Mouse (Mus musculus) large intestine, adult 2 months (tissue): ENCODE results near the gene Galnt17. TPM values are rescaled to one million over a fixed set of nuclear protein-coding genes. Genes with fewer than 3 reads are reported as not detected.

Source experiments
- DNase-seq: peaks from one replicate; pipeline ENCODE4 v3.0.0-alpha.2; 2012; ENCODE audit warnings: low read depth, low spot score
- WGBS: fragments of 180-500 bp; shearing (Covaris S2); methylation state at CpG from one replicate; pipeline ENCODE4 v1.1.7; 2018; 5-methylcytosine and 5-hydroxymethylcytosine counted together
- polyA plus RNA-seq: library from polyadenylated mRNA; depleted of rRNA; stranded (reverse); fragments of >200 nt; gene quantifications from 2 replicates; pipeline ENCODE4 v1.2.3, GENCODE M21; 2012

Gene Galnt17
- polyA plus RNA-seq, 1 experiment, result 0.46 TPM

GRCm38 (mm10) chr5:131167366-131167765, 140.9 kb downstream of the Galnt17 start:
- DNase-seq, result no peak
- 79% methylated on average over 5 of the region's 5 CpGs for WGBS

- WGBS, result 72% methylated on average over 7 of the region's 7 CpGs
- no peak for DNase-seq
These were observed 142.6 kb downstream of the Galnt17 start for GRCm38 (mm10) chr5:131165681-131166080.

GRCm38 (mm10) chr5:131157866-131158265, 150.4 kb downstream of the Galnt17 start:
- 11% methylated on average over 4 of the region's 4 CpGs for WGBS
- DNase-seq, result no peak

GRCm38 (mm10) chr5:131156323-131156722, 152.0 kb downstream of the Galnt17 start:
- DNase-seq, result no peak
- 79% methylated on average over 3 of the region's 3 CpGs for WGBS

- 81% methylated on average over 4 of the region's 4 CpGs for WGBS
- DNase-seq, result no peak
These were observed 165.7 kb downstream of the Galnt17 start for GRCm38 (mm10) chr5:131142606-131143005.

GRCm38 (mm10) chr5:131134809-131135208, 173.5 kb downstream of the Galnt17 start:
- DNase-seq, result no peak

- DNase-seq, result no peak
- 77% methylated on average over 8 of the region's 8 CpGs for WGBS
These were observed 187.9 kb downstream of the Galnt17 start for GRCm38 (mm10) chr5:131120296-131120840.

- WGBS, result 66% methylated on average over 4 of the region's 4 CpGs
- no peak for DNase-seq
These were observed 188.4 kb downstream of the Galnt17 start for GRCm38 (mm10) chr5:131119896-131120295.

GRCm38 (mm10) chr5:131117391-131118040, 190.8 kb downstream of the Galnt17 start:
- WGBS, result 86% methylated on average over 5 of the region's 5 CpGs
- no peak for DNase-seq

GRCm38 (mm10) chr5:131113850-131114470, 194.3 kb downstream of the Galnt17 start:
- WGBS, result 70% methylated on average over 5 of the region's 5 CpGs
- DNase-seq, result no peak

- 81% methylated on average over 1 of the region's 1 CpGs for WGBS
These were observed 201.1 kb downstream of the Galnt17 start for GRCm38 (mm10) chr5:131107188-131107587.

GRCm38 (mm10) chr5:131096824-131097223, 211.5 kb downstream of the Galnt17 start:
- no peak for DNase-seq

More at GRCm38 (mm10) chr5:131107188-131107587, 201.1 kb downstream of the Galnt17 start:
- DNase-seq, result no peak

GRCm38 (mm10) chr5:131095635-131096034, 212.7 kb downstream of the Galnt17 start:
- no peak for DNase-seq
- 93% methylated on average over 1 of the region's 1 CpGs for WGBS

More at GRCm38 (mm10) chr5:131096824-131097223, 211.5 kb downstream of the Galnt17 start:
- 89% methylated on average over 4 of the region's 4 CpGs for WGBS

- 65% methylated on average over 1 of the region's 1 CpGs for WGBS
- no peak for DNase-seq
These were observed 213.5 kb downstream of the Galnt17 start for GRCm38 (mm10) chr5:131094771-131095170.

GRCm38 (mm10) chr5:131094138-131094537, 214.2 kb downstream of the Galnt17 start:
- 88% methylated on average over 6 of the region's 6 CpGs for WGBS
- DNase-seq, result no peak

- WGBS, result 61% methylated on average over 8 of the region's 8 CpGs
These were observed 218.4 kb downstream of the Galnt17 start for GRCm38 (mm10) chr5:131089876-131090275.

GRCm38 (mm10) chr5:131088866-131089265, 219.4 kb downstream of the Galnt17 start:
- no peak for DNase-seq
- 53% methylated on average over 11 of the region's 11 CpGs for WGBS

More at GRCm38 (mm10) chr5:131089876-131090275, 218.4 kb downstream of the Galnt17 start:
- DNase-seq, result no peak

GRCm38 (mm10) chr5:131083072-131083657, 225.1 kb downstream of the Galnt17 start:
- DNase-seq, result no peak
- WGBS, result 55% methylated on average over 14 of the region's 14 CpGs

- WGBS, result 39% methylated on average over 1 of the region's 1 CpGs
- no peak for DNase-seq
These were observed 230.6 kb downstream of the Galnt17 start for GRCm38 (mm10) chr5:131077682-131078081.

- WGBS, result 93% methylated on average over 7 of the region's 7 CpGs
- no peak for DNase-seq
These were observed 232.5 kb downstream of the Galnt17 start for GRCm38 (mm10) chr5:131075795-131076194.

GRCm38 (mm10) chr5:131074295-131074694, 234.0 kb downstream of the Galnt17 start:
- 75% methylated on average over 4 of the region's 4 CpGs for WGBS
- no peak for DNase-seq
